Mouse (Mus musculus) heart, postnatal 36 days (tissue): Measurements from ENCODE around the gene Psip1. TPM values are rescaled to one million over a fixed set of nuclear protein-coding genes. Genes with fewer than 3 reads are reported as not detected.
"Not testable (repeated sequence)": the region's sequence is repeated elsewhere in the genome, so short reads cannot be mapped to it uniquely, and the experiment has no call there.

Source experiments
- DNase-seq, 2 experiments: peaks; one replicate each; pipeline ENCODE4 v3.0.0; 2021 to 2022
- intact Hi-C: fragments of 180-260 bp; cut with DNase I; formaldehyde crosslinking; loops from one replicate; pipeline ENCODE4 v1.15.1; 2025
- total RNA-seq, 2 experiments: library from RNA; stranded (reverse); gene quantifications; 2 replicates each; pipeline ENCODE4 v1.2.3; 2021

Psip1 gene
- total RNA-seq, 2 experiments from 2014 or later, result 17.0 to 21.3 TPM

- intact Hi-C loops, result no loop called here
- no peak for DNase-seq
Observed at GRCm38 (mm10) chr4:83509600-83509999, 23.3 kb upstream of the Psip1 start.

- no peak for DNase-seq
- intact Hi-C loops, result no loop called here
Observed at GRCm38 (mm10) chr4:83501037-83501430, 14.8 kb upstream of the Psip1 start.

- intact Hi-C loops, result no loop called here
Observed at GRCm38 (mm10) chr4:83500154-83501036, 14.1 kb upstream of the Psip1 start.

GRCm38 (mm10) chr4:83497013-83497412 is 10.8 kb upstream of the Psip1 start:
- DNase-seq, intact Hi-C loops: not testable (repeated sequence)

More at GRCm38 (mm10) chr4:83500154-83501036, 14.1 kb upstream of the Psip1 start:
- DNase-seq, result no peak

GRCm38 (mm10) chr4:83493112-83493511 is 6.9 kb upstream of the Psip1 start:
- no peak for DNase-seq
- intact Hi-C loops, result no loop called here

GRCm38 (mm10) chr4:83489121-83489520 is 2.9 kb upstream of the Psip1 start:
- intact Hi-C loops, result no loop called here
- DNase-seq, result no peak

- DNase-seq, result peak; percentile 77 to 87
- intact Hi-C loops, result loop anchor here (2.0 kb wide), 2 partner anchors 39 to 85 kb away; partner anchors contain the start of gene Ccdc171
Observed at GRCm38 (mm10) chr4:83485735-83486116, 533 bp downstream of the Psip1 start.

- intact Hi-C loops, result no loop called here
- DNase-seq, result no peak
Observed at GRCm38 (mm10) chr4:83485250-83485649, 1.0 kb downstream of the Psip1 start.

- no peak for DNase-seq
- intact Hi-C loops, result no loop called here
Observed at GRCm38 (mm10) chr4:83468208-83468607, 18.1 kb downstream of the Psip1 start.

GRCm38 (mm10) chr4:83467615-83468014 is 18.6 kb downstream of the Psip1 start:
- DNase-seq, result no peak
- intact Hi-C loops, result no loop called here

GRCm38 (mm10) chr4:83464827-83465226 is 21.4 kb downstream of the Psip1 start:
- no peak for DNase-seq
- intact Hi-C loops, result no loop called here

- intact Hi-C loops, result no loop called here
- no peak for DNase-seq
Observed at GRCm38 (mm10) chr4:83460106-83460505, 26.2 kb downstream of the Psip1 start.

GRCm38 (mm10) chr4:83450785-83451184 is 35.5 kb downstream of the Psip1 start:
- intact Hi-C loops, result no loop called here

GRCm38 (mm10) chr4:83441050-83441449 is 45.2 kb downstream of the Psip1 start:
- DNase-seq, result no peak
- intact Hi-C loops, result no loop called here

More at GRCm38 (mm10) chr4:83450785-83451184, 35.5 kb downstream of the Psip1 start:
- no peak for DNase-seq

- DNase-seq, result no peak
- intact Hi-C loops, result no loop called here
Observed at GRCm38 (mm10) chr4:83439045-83439444, 47.2 kb downstream of the Psip1 start.

GRCm38 (mm10) chr4:83438116-83438515 is 48.1 kb downstream of the Psip1 start:
- intact Hi-C loops, result no loop called here

GRCm38 (mm10) chr4:83436375-83436774 is 49.9 kb downstream of the Psip1 start:
- DNase-seq, result no peak
- intact Hi-C loops, result no loop called here

More at GRCm38 (mm10) chr4:83438116-83438515, 48.1 kb downstream of the Psip1 start:
- no peak for DNase-seq

- DNase-seq, result no peak
Observed at GRCm38 (mm10) chr4:83432901-83433300, 53.4 kb downstream of the Psip1 start.

GRCm38 (mm10) chr4:83431950-83432349 is 54.3 kb downstream of the Psip1 start:
- intact Hi-C loops, result no loop called here
- no peak for DNase-seq

More at GRCm38 (mm10) chr4:83432901-83433300, 53.4 kb downstream of the Psip1 start:
- intact Hi-C loops, result no loop called here

GRCm38 (mm10) chr4:83428845-83429244 is 57.4 kb downstream of the Psip1 start:
- no peak for DNase-seq
- intact Hi-C loops, result no loop called here

GRCm38 (mm10) chr4:83427696-83428095 is 58.6 kb downstream of the Psip1 start:
- intact Hi-C loops, result no loop called here
- DNase-seq, result no peak

GRCm38 (mm10) chr4:83427141-83427540 is 59.1 kb downstream of the Psip1 start:
- DNase-seq, result no peak
- intact Hi-C loops, result no loop called here
